Mouse (Mus musculus) kidney, adult 2 months (tissue): ENCODE data around the gene Drc7.

Source experiments
- CTCF ChIP-seq: fragments of 200-500 bp; conservative IDR thresholded peaks from 2 replicates; pipeline ENCODE4 v1.5.1; 2011; ENCODE audit warnings: low read depth, mild to moderate bottlenecking, control low read depth, low read length, moderate library complexity, mixed read lengths; ENCODE audit not compliant: insufficient read depth, insufficient read length
- POLR2A ChIP-seq: fragments of 200-500 bp; IDR thresholded peaks from one replicate; pipeline ENCODE4 v1.6.1; 2011; ENCODE audit warnings: low read depth, low read length, control low read depth

DNA sequence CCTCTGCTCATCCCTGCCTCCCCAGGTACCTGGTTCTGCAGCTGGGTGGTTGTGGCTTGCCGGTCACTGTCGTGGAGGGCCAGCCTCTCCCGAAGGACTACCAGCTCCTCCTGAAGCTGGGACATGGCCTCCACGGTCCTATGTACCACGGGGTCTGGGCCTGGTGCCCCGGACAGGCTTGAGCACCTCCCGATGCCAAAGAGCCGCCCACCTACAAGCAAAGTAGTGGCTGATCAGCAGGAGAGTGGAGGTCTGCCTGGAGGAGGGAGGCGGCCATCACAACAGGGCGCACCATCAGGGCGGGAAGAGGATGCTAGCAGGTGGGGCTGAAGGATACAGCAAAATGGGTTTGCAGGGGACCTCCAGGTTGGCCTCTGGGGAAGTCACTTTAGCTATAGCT, 71.6 kb downstream of the Drc7 start:
- no peak for TF ChIP-seq POLR2A
- no peak for TF ChIP-seq CTCF
